8 mouse cellular contexts compared by ENCODE assay signal in genomic region chr12:44209824-44210752, GRCm38 (mm10). TPM values are rescaled to one million over a fixed set of nuclear protein-coding genes. Genes with fewer than 3 reads are reported as not detected.
A peak's percentile ranks its signal among the peaks of the same experiment; 100 is the strongest.
DNase-seq lines count a peak whose midpoint lies in the region; ATAC-seq and TF ChIP-seq lines count a peak whose summit lies in the region.

Gene Dnajb9 (minus strand): TSS chr12:44210326.

- H3K4me1 ChIP-seq in embryonic facial prominence, embryonic 14.5 days (ENCODE audit: control insufficient read depth, insufficient read depth, low read length), result peaks cover 12% of the 10 kb centered on the region
- no peaks in the 10 kb centered on the region; the same call in 1 of the 2 replicates for H3K4me1 ChIP-seq in heart, adult 2 months (ENCODE audit: control insufficient read depth, insufficient read depth, low read length)
- H3K4me1 ChIP-seq in limb, embryonic 13.5 days, result peaks cover 12% of the 10 kb centered on the region
- H3K4me1 ChIP-seq in midbrain, embryonic 16.5 days (ENCODE audit: control insufficient read depth, insufficient read depth, low read length), result peaks cover 11% of the 10 kb centered on the region

- H3K27ac ChIP-seq in embryonic facial prominence, embryonic 14.5 days (replicated peaks; ENCODE audit: low read depth, low read length), result peak within 1 kb of the TSS; percentile 88
- peak within 1 kb of the TSS; percentile 93 for H3K27ac ChIP-seq in heart, adult 2 months
- peak within 1 kb of the TSS; percentile 74 for H3K27ac ChIP-seq in limb, embryonic 13.5 days
- H3K27ac ChIP-seq in midbrain, embryonic 16.5 days (ENCODE audit: low read length), result peak within 1 kb of the TSS; percentile 89

- no peaks in the 10 kb centered on the region for H3K9me3 ChIP-seq in embryonic facial prominence, embryonic 14.5 days (ENCODE audit: control insufficient read depth, low read length)
- H3K9me3 ChIP-seq in limb, embryonic 13.5 days, result no peaks in the 10 kb centered on the region
- H3K9me3 ChIP-seq in midbrain, embryonic 16.5 days (replicated peaks; ENCODE audit: control insufficient read depth, low read length, poor library complexity, severe bottlenecking), result no peaks in the 10 kb centered on the region

- under 1% methylated on average over 50 of the region's 77 CpGs for WGBS in embryonic facial prominence, embryonic 14.5 days
- under 1% methylated on average over 77 of the region's 77 CpGs for WGBS in heart, adult 2 months
- under 1% methylated on average over 77 of the region's 77 CpGs for WGBS in limb, embryonic 13.5 days
- under 1% methylated on average over 77 of the region's 77 CpGs for WGBS in midbrain, embryonic 16.5 days

- intact Hi-C loops in heart, adult 2 months (cut with DNase I), result loop anchor here (1.0 kb wide), 2 partner anchors 55 to 59 kb away; no protein-coding TSS in a partner anchor

- TF ChIP-seq POLR2A in heart, adult 2 months (IDR thresholded peaks at IDR 0.05; ENCODE audit: insufficient read depth, low read depth, low read length), result peak; percentile 97

- H3K4me2 ChIP-seq in embryonic facial prominence, embryonic 14.5 days (ENCODE audit: low read depth, low read length), result peak within 1 kb of the TSS; percentile 79
- H3K4me2 ChIP-seq in limb, embryonic 13.5 days (replicated peaks), result peak within 1 kb of the TSS; percentile 72
- H3K4me2 ChIP-seq in midbrain, embryonic 16.5 days (ENCODE audit: low read length), result peak within 1 kb of the TSS; percentile 95

- peak; percentile 97 for DNase-seq in 3T3-L1 (ENCODE audit: low read depth, low spot score)
- DNase-seq in adrenal gland, postnatal 4 days (ENCODE audit: low spot score in 2 of 2), result peak; percentile 98 to 100
- DNase-seq in embryonic facial prominence, embryonic 14.5 days (ENCODE audit: low spot score), result peak; percentile 99
- DNase-seq in heart, adult 2 months, result peak; percentile 100
- peak; percentile 100 for DNase-seq in kidney, adult 8-10 months
- DNase-seq in spleen, postnatal 10 days (ENCODE audit: low spot score in 2 of 2), result peak; percentile 98 to 99

- TF ChIP-seq CTCF in heart, adult 2 months (IDR thresholded peaks at IDR 0.05), result peak; percentile 96

- no peaks in the 10 kb centered on the region; the same call in 1 of the 2 replicates for H3K79me2 ChIP-seq in heart, adult 2 months (replicated peaks; ENCODE audit: control insufficient read depth, insufficient read depth, low read length)

- H3K4me3 ChIP-seq in embryonic facial prominence, embryonic 14.5 days (ENCODE audit: low read depth, low read length), result peak within 1 kb of the TSS; percentile 96
- H3K4me3 ChIP-seq in heart, adult 2 months, result peak within 1 kb of the TSS; percentile 90
- H3K4me3 ChIP-seq in limb, embryonic 13.5 days, result peak within 1 kb of the TSS; percentile 92
- peak within 1 kb of the TSS; percentile 100 for H3K4me3 ChIP-seq in midbrain, embryonic 16.5 days (ENCODE audit: low read depth, low read length)

- peak within 1 kb of the TSS; percentile 93 for H3K9ac ChIP-seq in embryonic facial prominence, embryonic 14.5 days (ENCODE audit: low read depth, low read length)
- peak within 1 kb of the TSS; percentile 92 for H3K9ac ChIP-seq in heart, adult 2 months (ENCODE audit: low read depth, low read length)
- peak within 1 kb of the TSS; percentile 94 for H3K9ac ChIP-seq in limb, embryonic 13.5 days
- peak within 1 kb of the TSS; percentile 84 for H3K9ac ChIP-seq in midbrain, embryonic 16.5 days (ENCODE audit: low read depth, low read length)

- no peaks in the 10 kb centered on the region for H3K27me3 ChIP-seq in embryonic facial prominence, embryonic 14.5 days (replicated peaks; ENCODE audit: control insufficient read depth, insufficient read depth, low read length)
- no peaks in the 10 kb centered on the region for H3K27me3 ChIP-seq in heart, adult 2 months (ENCODE audit: control insufficient read depth, insufficient read depth, low read length)
- H3K27me3 ChIP-seq in limb, embryonic 13.5 days, result no peaks in the 10 kb centered on the region
- no peaks in the 10 kb centered on the region; the same call in 1 of the 2 replicates for H3K27me3 ChIP-seq in midbrain, embryonic 16.5 days (ENCODE audit: control insufficient read depth, insufficient read depth, low read depth, low read length)

- peak; percentile 87 for TF ChIP-seq EP300 in heart, adult 2 months (IDR thresholded peaks at IDR 0.05; ENCODE audit: insufficient read depth, low read depth, low read length)

- peaks cover 5% of the 10 kb centered on the region; the same call in 1 of the 2 replicates for H3K36me3 ChIP-seq in embryonic facial prominence, embryonic 14.5 days (ENCODE audit: control insufficient read depth, insufficient read depth, low read length)
- H3K36me3 ChIP-seq in heart, adult 2 months (ENCODE audit: control insufficient read depth, insufficient read depth, low read length), result peaks cover 9% of the 10 kb centered on the region
- peaks cover 4% of the 10 kb centered on the region; the same call in 1 of the 2 replicates for H3K36me3 ChIP-seq in limb, embryonic 13.5 days
- peaks cover 5% of the 10 kb centered on the region; the same call in 1 of the 2 replicates for H3K36me3 ChIP-seq in midbrain, embryonic 16.5 days (ENCODE audit: control insufficient read depth, insufficient read depth, low read length)

- ATAC-seq in embryonic facial prominence, embryonic 14.5 days (ENCODE audit: low read depth), result peak; percentile 99
- ATAC-seq in limb, embryonic 13.5 days (ENCODE audit: low FRiP score, low read depth), result peak; percentile 99
- peak; percentile 99 for ATAC-seq in midbrain, embryonic 16.5 days

RNA-seq across cellular contexts. Expression of gene Dnajb9, which starts in this region (rescaled TPM):
- 10 to 100 TPM; 26.9 to 28.9 TPM for total RNA-seq in adrenal gland, postnatal 4 days (2021)
- 27.5 and 31.4 TPM in 2 replicates for polyA plus RNA-seq in embryonic facial prominence, embryonic 14.5 days (2014; fragmentation: Nextera tagmentation; extraction: Ambion mirVana)
- 10 to 100 TPM; 42.7 to 51.3 TPM for total RNA-seq in heart, adult 2 months (2021)
- 5.9 and 14.2 TPM in 2 replicates for polyA plus RNA-seq in heart, adult 2 months (2012; rRNA removed)
- 23.7 and 26.5 TPM in 2 replicates for polyA plus RNA-seq in limb, embryonic 13.5 days (2015; fragmentation: Nextera tagmentation; extraction: Ambion mirVana)
- 35.4 and 36.6 TPM in 2 replicates for polyA plus RNA-seq in midbrain, embryonic 16.5 days (2015; fragmentation: Nextera tagmentation; extraction: Ambion mirVana)

Comparison
In these comparisons a context has a peak if more than half of its experiments do, and no peak if none do; other contexts are left out.
1. Peak in every context shown above with its lines: DNase-seq, ATAC-seq, H3K4me3 ChIP-seq and H3K27ac ChIP-seq.